Mouse (Mus musculus) heart, embryonic 14.5 days (tissue): Measurements from ENCODE around the gene Clmp. TPM values are rescaled to one million over a fixed set of nuclear protein-coding genes. Genes with fewer than 3 reads are reported as not detected.
A peak's percentile ranks its signal among the peaks of the same experiment; 100 is the strongest.

Experiments used
- ATAC-seq: fragments of 200-750 bp; cut with Nextera tagmentation; 2 replicates; pipeline ENCODE4 v1.8.0; 2017; ENCODE audit warnings: low read depth, moderate TSS enrichment; ENCODE audit not compliant: insufficient number of reproducible peaks, insufficient read depth, low FRiP score
- H3K27ac ChIP-seq, 2 experiments: fragments of 200-500 bp in 1 of 2; fragments of 300-500 bp in 1 of 2; sonication (generic) in 1 of 2; replicated peaks in 1 of 2; 2 replicates each; pipeline ENCODE4 v1.5.1; 2012 to 2014; ENCODE audit warnings: low read depth in 2 of 2, low read length in 2 of 2, control low read depth in 1 of 2, mild to moderate bottlenecking in 1 of 2, mixed read lengths in 1 of 2; ENCODE audit not compliant: control insufficient read depth in 1 of 2, insufficient read depth in 1 of 2
- H3K27me3 ChIP-seq: fragments of 300-500 bp; sonication (generic); 2 replicates; pipeline ENCODE4 v1.6.1; 2014; ENCODE audit warnings: mild to moderate bottlenecking, low read length, control low read depth; ENCODE audit not compliant: control insufficient read depth, insufficient read depth
- H3K36me3 ChIP-seq: fragments of 300-500 bp; sonication (generic); 2 replicates; pipeline ENCODE4 v1.6.1; 2014; ENCODE audit warnings: mild to moderate bottlenecking, control low read depth, low read length, mixed read lengths; ENCODE audit not compliant: control insufficient read depth, insufficient read depth
- H3K4me1 ChIP-seq, 2 experiments: fragments of 200-500 bp in 1 of 2; fragments of 300-500 bp in 1 of 2; sonication (generic) in 1 of 2; 2 replicates each; pipeline ENCODE4 v1.6.1; 2012 to 2014; ENCODE audit warnings: low read length in 2 of 2, control low read depth in 1 of 2, mixed read lengths in 1 of 2; ENCODE audit not compliant: control insufficient read depth in 2 of 2, insufficient read depth in 2 of 2
- H3K4me2 ChIP-seq: fragments of 300-500 bp; sonication (generic); 2 replicates; pipeline ENCODE4 v1.6.1; 2014; ENCODE audit warnings: mild to moderate bottlenecking, low read length
- H3K4me3 ChIP-seq, 2 experiments: fragments of 200-500 bp in 1 of 2; fragments of 300-500 bp in 1 of 2; sonication (generic) in 1 of 2; 2 replicates each; pipeline ENCODE4 v1.5.1; 2012 to 2014; ENCODE audit warnings: low read length in 2 of 2, mild to moderate bottlenecking in 2 of 2, control low read depth in 1 of 2, low read depth in 1 of 2, moderate library complexity in 1 of 2; ENCODE audit not compliant: control insufficient read depth in 1 of 2, insufficient read depth in 1 of 2
- H3K9ac ChIP-seq: fragments of 300-500 bp; sonication (generic); 2 replicates; pipeline ENCODE4 v1.6.1; 2014; ENCODE audit warnings: mild to moderate bottlenecking, low read length
- H3K9me3 ChIP-seq: fragments of 300-500 bp; sonication (generic); 2 replicates; pipeline ENCODE4 v1.6.1; 2016; ENCODE audit warnings: low read length, control low read depth; ENCODE audit not compliant: control insufficient read depth
- WGBS: fragments of 180-500 bp; shearing (Covaris S2); extraction: QIAGEN DNeasy Blood & Tissue Kit; methylation state at CpG from one replicate; pipeline ENCODE4 v1.1.7; 2014; 5-methylcytosine and 5-hydroxymethylcytosine counted together
- polyA plus RNA-seq: library from polyadenylated mRNA; unstranded; fragments of >200 nt; fragmentation: Nextera tagmentation; extraction: Ambion mirVana; gene quantifications from 2 replicates; pipeline ENCODE4 v1.2.1, GENCODE M21; 2014

Clmp gene
- polyA plus RNA-seq: 8.9 and 13.4 TPM in 2 replicates

DNA sequence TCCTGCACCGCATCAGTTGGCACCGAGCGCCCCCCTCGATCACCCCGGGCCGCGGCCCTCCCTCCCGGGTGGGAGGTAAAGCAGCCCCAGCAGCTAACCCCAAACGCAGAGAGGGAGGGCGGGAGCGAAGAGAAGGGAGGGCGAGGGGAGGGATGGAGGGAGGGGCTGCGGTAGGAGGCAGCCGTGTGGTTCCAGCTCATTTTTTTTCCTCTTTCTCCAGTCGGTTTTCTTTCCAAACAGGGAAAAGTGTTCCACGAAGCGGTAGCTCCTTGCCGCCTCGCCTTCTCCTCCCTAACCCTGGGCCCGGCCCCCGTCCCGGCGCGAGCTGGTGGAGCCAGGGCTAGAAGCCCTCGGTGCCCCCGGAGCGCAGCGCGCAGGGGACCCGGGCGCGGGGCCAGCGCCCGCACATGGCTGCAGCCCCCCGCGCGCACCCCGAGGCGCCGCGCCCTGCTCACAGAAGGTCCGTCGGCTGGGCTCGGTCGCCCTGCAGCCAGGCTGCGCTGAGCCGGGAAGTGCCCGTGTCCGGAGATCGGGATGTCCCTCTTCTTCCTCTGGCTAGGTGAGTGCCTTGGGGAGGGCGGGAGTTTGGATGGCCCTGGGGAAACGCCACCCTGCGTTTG is at the start of gene Clmp:
Gene Clmp (plus strand): TSS at position 162 of the 620 bp plus-strand sequence.
- H3K27me3 ChIP-seq: peaks cover 24% of the 10 kb centered on the region
- peak; percentile 58; the same call in 1 of the 2 replicates for ATAC-seq
- H3K4me3 ChIP-seq: peak within 1 kb of the TSS; percentile 52 to 83
- peak within 1 kb of the TSS; percentile 76 to 80 for H3K27ac ChIP-seq
- H3K9ac ChIP-seq: peak within 1 kb of the TSS; percentile 73
- under 1% methylated on average over 38 of the region's 53 CpGs for WGBS
- no peaks in the 10 kb centered on the region; a peak in 1 of 4 replicates for H3K4me1 ChIP-seq
- no peaks in the 10 kb centered on the region for H3K36me3 ChIP-seq
- H3K4me2 ChIP-seq: peak within 1 kb of the TSS; percentile 92
- no peaks in the 10 kb centered on the region for H3K9me3 ChIP-seq

DNA sequence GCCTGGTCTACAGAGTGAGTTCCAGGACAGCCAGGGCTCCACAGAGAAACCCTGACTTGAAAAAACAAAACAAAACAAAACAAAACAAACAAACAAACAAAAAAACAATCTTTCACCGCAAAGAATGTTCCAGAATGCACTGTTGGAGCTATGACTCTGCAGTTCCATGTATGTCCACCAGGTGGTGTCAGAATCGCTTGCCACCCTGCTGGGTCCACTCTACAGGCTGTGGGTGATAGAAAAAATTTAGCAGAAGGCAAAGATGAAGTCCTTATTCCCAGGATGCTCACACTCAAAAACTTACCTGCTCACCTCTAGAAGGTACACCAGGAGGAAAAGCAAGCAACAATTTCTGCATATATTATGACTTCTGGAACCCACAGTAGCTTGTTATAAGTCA is 49.7 kb upstream of the Clmp start:
- Histone ChIP-seq H3K27me3 (no peaks in the 10 kb centered on the region), H3K4me2 (no peak overlapping the region), H3K4me1 (peaks cover 5 to 8% of the 10 kb centered on the region in 2 experiments; a peak in 1 of 4 replicates), H3K9ac (no peak overlapping the region), H3K4me3 (no peak overlapping the region), H3K27ac (no peak overlapping the region), H3K9me3 (no peaks in the 10 kb centered on the region), H3K36me3 (no peaks in the 10 kb centered on the region)
- no peak for ATAC-seq
- 13% methylated on average over 2 of the region's 2 CpGs for WGBS

DNA sequence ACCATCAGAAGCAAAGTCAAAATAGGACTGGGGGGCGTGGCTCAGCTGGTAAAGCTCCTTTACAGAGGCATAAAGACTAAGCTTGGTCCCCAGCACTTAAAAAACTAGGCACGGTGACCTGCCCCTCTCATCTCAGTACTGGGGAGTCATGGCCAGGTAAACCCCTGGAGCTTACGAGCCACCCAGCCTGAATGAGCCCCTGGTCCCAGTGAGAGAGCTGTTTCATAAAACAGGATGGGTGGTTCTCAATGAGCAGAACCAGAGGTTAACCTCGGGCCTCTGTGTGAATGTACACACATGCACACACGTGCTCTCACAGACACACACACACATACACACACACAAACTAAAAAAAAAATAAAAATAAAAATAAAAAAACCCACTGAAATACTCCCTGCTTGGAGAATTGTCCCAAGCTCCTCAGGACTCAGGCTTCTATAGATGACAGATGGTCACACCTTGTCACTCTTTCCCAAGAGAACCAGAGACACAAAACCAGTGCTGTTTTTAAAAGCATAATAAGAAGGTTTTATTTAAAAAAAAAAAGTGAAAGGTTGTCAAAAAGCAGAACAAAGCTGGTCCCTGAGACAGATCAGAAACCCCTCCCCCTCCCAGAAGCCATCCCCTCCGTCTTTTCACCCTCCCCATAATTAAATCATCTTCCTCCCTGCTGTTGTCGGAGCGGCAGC is 47.9 kb upstream of the Clmp start:
- H3K9me3 ChIP-seq: no peaks in the 10 kb centered on the region
- H3K27ac ChIP-seq: no peak overlapping the region
- no peaks in the 10 kb centered on the region for H3K36me3 ChIP-seq
- H3K4me2 ChIP-seq: peak overlapping the region; percentile 77
- peak overlapping the region; percentile 52 to 79 for H3K4me3 ChIP-seq
- H3K4me1 ChIP-seq: peaks cover 3 to 4% of the 10 kb centered on the region in 2 experiments; a peak in 1 of 4 replicates
- no peak for ATAC-seq
- WGBS: 40% methylated on average over 8 of the region's 8 CpGs
- H3K9ac ChIP-seq: peak overlapping the region; percentile 74
- no peaks in the 10 kb centered on the region for H3K27me3 ChIP-seq

DNA sequence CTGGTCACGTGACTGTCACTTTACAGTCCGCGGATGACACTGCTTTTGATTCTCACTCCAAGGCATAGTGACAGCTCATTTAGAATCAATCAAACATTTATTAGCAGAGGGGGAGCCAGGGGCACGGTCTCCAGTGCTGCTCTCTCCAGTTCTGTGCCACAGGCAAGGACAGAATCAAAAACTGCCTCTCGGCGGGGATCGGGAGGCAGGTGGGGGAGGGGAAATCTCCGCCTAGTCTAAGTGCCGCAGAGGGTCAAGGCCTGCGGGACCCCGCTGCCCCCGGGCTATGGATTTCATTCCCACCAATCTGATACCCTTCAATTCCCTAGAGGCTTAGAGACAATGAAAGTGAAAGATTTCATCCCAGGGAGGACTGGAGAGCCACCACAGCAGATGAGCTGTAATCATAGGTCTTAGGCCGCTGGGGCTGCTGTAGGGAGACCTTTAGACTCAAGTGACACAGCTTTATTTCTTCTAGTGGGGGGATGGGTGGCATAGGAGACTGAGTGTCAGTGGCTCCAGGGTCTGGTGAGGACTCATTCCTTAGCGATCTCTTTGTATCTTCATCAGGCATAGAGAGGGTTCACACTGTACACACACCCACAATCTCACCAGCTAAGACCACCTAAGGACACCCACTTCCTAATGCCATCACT is 47.2 kb upstream of the Clmp start:
- ATAC-seq: no peak
- H3K4me2 ChIP-seq: peak overlapping the region; percentile 77
- peaks cover 3 to 4% of the 10 kb centered on the region in 2 experiments; a peak in 1 of 4 replicates for H3K4me1 ChIP-seq
- peak overlapping the region; percentile 52 to 79 for H3K4me3 ChIP-seq
- H3K36me3 ChIP-seq: no peaks in the 10 kb centered on the region
- 5% methylated on average over 14 of the region's 14 CpGs for WGBS
- H3K9me3 ChIP-seq: no peaks in the 10 kb centered on the region
- H3K27me3 ChIP-seq: no peaks in the 10 kb centered on the region
- H3K27ac ChIP-seq: no peak overlapping the region
- peak overlapping the region; percentile 74 for H3K9ac ChIP-seq

DNA sequence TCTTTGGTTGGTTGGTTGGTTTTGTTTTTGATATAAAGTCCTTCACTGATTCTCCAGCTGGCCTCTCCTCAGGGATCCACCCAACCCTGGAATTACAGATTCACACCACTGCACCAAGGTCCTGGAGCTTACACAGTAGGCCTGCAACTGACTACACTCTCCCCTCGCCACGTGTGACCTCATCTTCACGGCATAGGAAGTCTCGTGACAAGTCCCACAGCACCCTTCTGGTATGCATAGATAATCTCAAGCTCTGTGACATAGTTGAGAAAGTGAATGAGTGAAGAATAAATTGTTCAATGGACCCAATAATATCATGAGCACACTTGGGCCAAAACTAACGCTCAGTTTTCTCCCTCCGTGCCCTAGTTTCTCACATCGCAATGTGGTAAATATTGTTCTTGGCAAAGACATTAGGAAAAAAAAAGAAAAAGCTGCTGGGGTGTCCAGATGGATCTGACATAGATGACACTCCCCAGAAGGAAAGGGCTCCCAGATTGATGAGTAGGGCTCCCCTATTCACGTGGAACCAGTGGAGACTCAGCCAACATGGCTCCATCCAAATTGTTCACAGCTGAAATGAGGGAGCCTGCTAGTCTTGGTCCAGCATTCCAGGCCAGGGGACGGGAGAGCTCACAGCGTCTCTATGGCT is 46.1 kb upstream of the Clmp start:
- no peaks in the 10 kb centered on the region for H3K36me3 ChIP-seq
- no peaks in the 10 kb centered on the region for H3K9me3 ChIP-seq
- H3K27ac ChIP-seq: no peak overlapping the region
- no peaks in the 10 kb centered on the region for H3K27me3 ChIP-seq
- no peak overlapping the region for H3K4me2 ChIP-seq
- no peak for ATAC-seq
- H3K4me1 ChIP-seq: peaks cover 3 to 4% of the 10 kb centered on the region in 2 experiments; a peak in 1 of 4 replicates
- no peak overlapping the region for H3K9ac ChIP-seq
- WGBS: 66% methylated on average over 10 of the region's 10 CpGs
- no peak overlapping the region for H3K4me3 ChIP-seq

DNA sequence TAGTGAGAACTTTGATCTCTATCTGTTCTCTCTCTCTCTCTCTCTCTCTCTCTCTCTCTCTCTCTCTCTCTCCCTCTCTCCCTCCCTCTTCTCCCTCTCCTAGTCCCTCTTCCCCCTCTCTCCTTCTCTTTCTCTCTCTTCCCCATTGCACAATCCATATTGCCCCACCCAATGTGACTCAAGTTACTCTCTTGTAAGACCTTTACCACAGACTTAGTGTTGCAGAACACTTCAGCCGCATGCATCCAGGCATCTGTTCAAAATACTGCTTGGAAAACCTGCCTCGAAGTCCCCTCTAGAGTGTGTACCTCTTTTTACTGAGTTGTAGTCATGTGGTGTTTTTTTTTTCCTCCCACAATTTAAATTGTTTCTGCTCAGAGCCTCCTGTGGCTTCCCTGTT is 44.4 kb upstream of the Clmp start:
- peaks cover 3 to 4% of the 10 kb centered on the region in 2 experiments; a peak in 1 of 4 replicates for H3K4me1 ChIP-seq
- no peak for ATAC-seq
- H3K4me3 ChIP-seq: no peak overlapping the region
- H3K36me3 ChIP-seq: no peaks in the 10 kb centered on the region
- no peak overlapping the region for H3K9ac ChIP-seq
- no peaks in the 10 kb centered on the region for H3K27me3 ChIP-seq
- no peak overlapping the region for H3K4me2 ChIP-seq
- H3K27ac ChIP-seq: no peak overlapping the region
- 84% methylated on average over 2 of the region's 2 CpGs for WGBS
- H3K9me3 ChIP-seq: no peaks in the 10 kb centered on the region

DNA sequence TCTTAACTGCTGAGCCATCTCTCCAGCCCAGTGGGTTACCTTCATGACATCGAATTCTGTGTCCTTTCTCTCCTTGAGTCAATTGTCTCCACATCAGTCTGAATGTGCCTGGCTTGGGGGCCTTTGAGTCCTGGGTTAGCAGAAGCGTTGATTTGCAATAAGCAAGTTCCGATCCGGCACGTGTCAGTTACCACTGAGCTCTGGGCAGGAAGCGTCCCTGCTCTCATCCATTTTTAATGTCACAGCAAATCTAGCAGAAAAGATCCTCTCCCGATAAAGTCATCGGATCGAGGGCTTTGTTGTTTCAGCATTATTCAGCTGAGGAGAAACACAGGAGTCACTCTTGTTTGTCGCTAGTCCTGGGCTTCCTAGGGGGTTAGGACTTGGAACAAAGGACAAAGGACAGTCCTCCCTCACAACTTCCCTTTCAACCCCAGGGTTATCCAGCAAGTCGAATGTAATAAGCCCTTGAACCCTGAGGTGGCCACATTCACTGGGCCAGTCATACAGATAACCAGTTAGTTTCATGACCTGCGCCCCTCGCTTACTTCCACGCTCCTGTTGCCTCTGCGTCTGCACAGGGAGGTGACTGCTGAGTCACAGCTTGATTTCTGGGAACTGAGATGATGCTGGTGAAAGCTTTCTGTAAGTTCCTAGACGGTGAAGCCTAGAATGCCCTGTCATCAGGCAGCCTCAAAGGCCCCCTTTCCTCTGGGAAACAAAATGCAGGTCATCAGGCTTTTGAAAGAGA is 43.1 kb upstream of the Clmp start:
- no peak for ATAC-seq
- WGBS: 29% methylated on average over 16 of the region's 16 CpGs
- Histone ChIP-seq H3K27ac (no peak overlapping the region), H3K4me3 (no peak overlapping the region), H3K4me2 (no peak overlapping the region), H3K9ac (no peak overlapping the region), H3K9me3 (no peaks in the 10 kb centered on the region), H3K36me3 (no peaks in the 10 kb centered on the region), H3K27me3 (no peaks in the 10 kb centered on the region), H3K4me1 (peaks cover 3 to 4% of the 10 kb centered on the region in 2 experiments; a peak in 1 of 4 replicates)
